Mouse (Mus musculus): ENCODE results near the gene Hyls1.

Hyls1 gene

DNA sequence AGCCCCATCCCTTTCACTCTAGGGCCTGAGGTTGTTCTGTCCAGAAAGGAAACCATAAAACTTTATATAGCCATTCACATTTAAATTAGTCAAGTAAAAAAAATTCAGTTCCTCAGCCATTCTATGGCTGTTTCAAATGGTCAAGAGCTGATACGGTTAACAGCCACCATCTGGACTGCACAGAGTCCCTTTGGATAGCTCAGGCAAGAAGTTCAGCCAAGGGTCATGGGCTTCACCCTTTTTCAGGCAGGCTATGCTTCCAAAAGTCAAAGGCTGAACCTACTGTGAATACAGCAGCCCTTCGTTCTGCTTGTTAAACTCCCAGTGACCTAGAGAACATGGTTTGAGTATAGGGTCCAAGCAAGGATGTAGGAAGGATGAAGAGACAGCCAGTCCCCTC, 25.5 kb downstream of the Hyls1 start:
- in situ Hi-C loops (cut with MseI, MboI) = loop anchor here in 1 of 2 experiments (5.0 kb wide), 1 partner anchor 262 kb away; no protein-coding TSS in a partner anchor

DNA sequence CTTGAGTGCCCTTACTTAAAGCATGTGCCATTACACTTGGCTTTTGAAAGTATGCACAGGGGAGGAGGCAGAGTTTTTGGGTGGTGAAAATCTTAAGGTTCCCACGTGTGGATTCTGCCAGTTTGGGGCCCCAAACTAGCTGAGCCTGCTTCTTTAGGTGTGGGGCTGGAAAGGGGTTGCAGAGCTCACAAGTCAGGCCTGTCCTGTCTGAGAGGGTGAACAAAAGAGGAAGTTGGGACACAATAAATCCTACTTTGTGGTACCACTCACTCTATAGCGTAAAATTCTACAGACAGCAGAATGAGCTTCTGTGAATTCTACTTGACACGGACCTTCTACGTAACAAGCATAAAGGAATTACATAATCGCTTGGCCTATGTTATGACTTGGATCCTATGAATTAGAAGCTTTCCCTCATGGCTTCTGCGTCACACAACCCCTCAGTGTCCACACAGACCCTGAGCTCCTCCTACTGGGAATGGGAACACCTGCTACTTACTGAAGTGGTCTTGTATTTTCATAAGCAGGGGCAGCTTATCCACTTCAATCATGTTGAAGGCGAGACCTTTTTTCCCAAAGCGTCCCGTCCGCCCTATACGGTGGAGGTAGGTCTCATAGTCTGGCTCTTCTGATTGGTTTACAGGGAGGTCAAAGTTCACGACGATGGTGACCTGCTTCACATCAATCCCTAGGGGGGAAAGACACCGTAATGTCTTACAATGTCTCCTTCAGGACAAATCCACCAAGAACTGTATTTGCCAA, 26.9 kb downstream of the Hyls1 start:
- in situ Hi-C loops (cut with MseI, MboI) = loop anchor here in 1 of 2 experiments (5.0 kb wide), 1 partner anchor 261 kb away; no protein-coding TSS in a partner anchor

DNA sequence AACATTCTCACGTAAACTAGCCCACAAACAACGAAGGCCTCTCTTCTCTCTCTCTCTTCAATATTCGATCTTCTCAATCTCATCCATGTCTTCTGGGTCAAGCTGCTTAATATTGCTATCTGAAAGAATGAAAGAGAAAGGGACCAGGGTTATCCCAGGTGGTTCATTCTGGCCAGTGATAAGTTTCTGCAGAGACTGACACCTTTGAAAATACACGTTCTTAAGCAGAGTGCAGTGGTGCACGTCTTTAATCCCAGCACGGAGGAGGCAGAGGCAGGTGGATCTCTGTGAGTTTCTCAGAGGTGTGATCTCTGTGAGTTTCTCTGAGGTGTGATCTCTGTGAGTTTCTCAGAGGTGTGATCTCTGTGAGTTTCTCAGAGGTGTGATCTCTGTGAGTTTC, 28.3 kb downstream of the Hyls1 start:
- in situ Hi-C loops (cut with MseI, MboI) = loop anchor here in 1 of 2 experiments (5.0 kb wide), 1 partner anchor 260 kb away; no protein-coding TSS in a partner anchor

DNA sequence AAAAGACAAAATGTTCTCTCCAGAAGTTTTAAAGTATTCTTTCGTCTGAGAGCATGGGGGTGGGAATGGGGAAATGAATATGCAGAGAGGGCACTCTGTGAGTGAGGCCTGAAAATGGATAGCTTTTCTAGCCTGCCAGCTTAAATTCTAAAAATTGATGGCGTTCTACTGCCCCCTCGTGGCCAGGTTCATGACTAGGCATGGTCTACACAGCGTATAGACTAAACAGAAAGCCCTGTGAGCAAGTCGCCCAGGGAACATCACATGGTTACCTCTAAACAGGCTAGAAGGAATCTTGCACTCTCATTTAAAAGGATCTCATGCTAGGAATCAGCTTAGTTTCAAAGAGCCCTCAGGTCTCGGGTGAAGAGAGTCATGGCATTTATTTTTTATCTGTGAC, 28.7 kb downstream of the Hyls1 start:
- in situ Hi-C loops (cut with MseI, MboI) = loop anchor here in 1 of 2 experiments (5.0 kb wide), 1 partner anchor 259 kb away; no protein-coding TSS in a partner anchor

DNA sequence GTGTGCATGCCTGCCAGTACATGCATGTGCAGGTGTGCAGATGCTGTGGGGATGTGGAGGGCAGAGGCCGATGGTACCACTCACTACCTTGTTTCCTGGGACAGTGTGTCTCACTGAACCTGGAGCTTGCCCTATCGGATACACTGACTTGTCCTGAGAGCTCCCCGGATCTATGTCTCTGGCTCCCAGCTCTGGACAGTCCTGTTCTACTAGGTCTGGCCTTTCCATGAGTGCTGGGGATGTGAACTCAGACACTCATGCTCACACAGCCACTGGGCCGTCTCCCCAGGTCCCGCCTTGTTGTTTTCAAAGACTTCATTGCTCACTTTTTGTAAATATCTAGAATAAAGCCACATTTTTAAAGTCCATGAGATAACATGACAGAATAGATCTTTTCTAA, 29.2 kb downstream of the Hyls1 start:
- in situ Hi-C loops (cut with MseI, MboI) = loop anchor here in 1 of 2 experiments (5.0 kb wide), 1 partner anchor 259 kb away; no protein-coding TSS in a partner anchor

DNA sequence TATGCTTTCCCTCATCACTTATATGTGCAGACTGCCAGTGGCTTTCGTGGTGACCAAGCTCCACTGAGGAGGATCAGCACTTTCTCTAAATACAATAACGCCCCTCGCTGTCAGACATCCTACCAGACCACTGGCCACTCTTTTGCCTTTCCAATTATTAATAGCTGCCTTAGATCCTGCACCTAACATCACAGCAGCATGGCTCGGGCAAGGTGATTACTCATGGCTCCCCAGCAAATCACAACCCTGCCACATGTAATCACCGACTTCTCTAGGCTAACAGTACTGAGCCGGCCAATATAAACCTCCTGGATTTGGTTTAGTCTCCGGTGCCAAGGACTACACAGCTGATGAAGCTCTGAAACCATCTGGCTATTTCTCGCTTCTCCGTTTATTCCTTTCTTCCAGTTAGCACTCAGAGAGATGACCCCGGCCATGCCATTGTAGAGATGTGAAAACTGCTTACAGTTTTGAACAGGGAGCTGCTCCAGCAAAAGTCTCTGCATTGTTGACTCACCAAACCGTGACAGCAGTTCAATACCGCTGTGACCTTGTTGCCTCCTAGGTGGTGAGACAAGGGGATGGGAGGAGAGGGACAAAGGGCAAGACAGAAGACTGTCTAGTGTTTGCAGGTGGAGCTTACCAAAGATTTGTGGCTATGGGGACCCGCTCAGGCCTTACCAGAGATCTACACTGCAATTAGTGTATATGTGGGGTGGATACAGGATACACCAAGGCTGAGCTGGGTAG, 31.0 kb downstream of the Hyls1 start:
- in situ Hi-C loops (cut with MseI, MboI) = loop anchor here in 1 of 2 experiments (5.0 kb wide), 1 partner anchor 257 kb away; no protein-coding TSS in a partner anchor

DNA sequence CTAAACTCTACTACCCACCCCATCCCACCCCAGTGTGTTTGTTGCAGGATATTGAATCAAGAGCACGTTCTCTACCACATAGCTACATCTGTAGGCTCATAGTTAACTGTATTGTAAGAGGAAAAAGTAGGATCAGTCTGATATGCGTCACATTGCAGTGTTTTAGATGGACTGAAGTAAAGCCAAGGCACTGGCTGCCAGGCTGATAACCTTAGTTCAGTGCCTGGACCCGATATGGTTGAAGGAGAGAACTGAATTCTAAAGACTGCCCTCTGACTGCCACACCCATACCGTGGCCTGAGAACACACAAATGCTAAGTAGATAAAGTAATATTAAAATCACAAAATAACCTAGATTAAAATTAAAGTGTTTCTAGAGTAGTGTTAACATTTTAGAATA, 34.3 kb downstream of the Hyls1 start:
- in situ Hi-C loops (cut with MseI, MboI) = loop anchor here in 1 of 2 experiments (5.0 kb wide), 1 partner anchor 254 kb away; no protein-coding TSS in a partner anchor

DNA sequence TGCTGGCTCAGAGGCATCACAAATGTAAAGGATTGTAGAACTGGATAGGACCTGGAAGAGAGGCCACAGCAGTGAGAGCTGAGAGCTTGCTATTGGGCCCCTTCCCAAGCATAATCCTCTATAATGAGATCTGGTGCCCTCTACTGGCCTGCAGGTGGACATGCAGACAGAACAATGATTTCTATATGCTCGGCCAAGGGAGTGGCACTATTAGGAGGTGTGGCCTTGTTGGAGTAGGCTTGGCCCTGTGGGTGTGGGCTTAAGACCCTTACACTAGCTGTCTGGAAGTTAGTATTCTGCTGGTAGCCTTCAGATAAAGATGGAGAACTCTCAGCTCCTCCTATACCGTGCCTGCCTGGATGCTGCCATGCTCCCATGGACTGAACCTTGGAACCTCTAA, 35.1 kb downstream of the Hyls1 start:
- in situ Hi-C loops (cut with MseI, MboI) = loop anchor here in 1 of 2 experiments (5.0 kb wide), 1 partner anchor 253 kb away; no protein-coding TSS in a partner anchor

DNA sequence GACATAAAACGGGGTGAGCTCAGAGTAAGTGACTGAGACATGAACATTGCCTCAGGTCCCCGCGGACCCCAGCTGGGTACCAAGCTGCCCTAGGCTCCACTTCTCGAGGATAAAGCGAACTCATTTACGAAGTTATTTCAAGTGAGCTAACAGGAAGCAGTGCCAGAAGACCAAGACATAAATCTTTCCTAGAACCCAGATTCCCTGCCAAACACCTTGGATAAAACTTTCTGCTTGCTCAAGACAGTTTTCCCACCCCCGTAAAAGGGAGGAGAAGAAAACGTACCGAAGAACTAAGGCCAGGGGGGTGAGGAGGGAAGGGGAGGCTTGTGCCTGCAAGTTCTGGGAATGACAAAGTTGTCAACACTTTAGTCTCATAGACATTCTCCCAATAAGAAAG, 36.9 kb downstream of the Hyls1 start:
- in situ Hi-C loops (cut with MseI, MboI) = no loop called here

DNA sequence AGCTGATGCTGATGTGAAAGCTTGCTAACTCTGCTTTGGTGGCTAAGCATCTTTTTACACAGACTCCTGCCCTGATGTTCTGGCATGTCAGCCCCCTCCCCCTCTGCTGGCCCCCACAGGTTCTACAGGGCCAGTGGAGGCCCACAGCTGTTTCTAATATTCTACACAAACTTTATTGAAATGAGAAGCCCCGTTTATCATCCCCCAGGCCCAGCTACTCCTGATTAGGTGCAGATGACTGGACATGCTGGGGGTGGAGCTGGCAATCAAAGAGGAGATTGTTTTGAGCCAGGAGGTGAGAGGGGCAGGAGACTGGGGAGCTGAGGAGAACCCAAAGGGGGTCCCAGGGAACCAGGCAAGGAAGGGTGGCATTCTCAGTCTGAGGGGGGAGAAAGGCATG, 40.4 kb downstream of the Hyls1 start:
- in situ Hi-C loops (cut with MseI, MboI) = no loop called here

DNA sequence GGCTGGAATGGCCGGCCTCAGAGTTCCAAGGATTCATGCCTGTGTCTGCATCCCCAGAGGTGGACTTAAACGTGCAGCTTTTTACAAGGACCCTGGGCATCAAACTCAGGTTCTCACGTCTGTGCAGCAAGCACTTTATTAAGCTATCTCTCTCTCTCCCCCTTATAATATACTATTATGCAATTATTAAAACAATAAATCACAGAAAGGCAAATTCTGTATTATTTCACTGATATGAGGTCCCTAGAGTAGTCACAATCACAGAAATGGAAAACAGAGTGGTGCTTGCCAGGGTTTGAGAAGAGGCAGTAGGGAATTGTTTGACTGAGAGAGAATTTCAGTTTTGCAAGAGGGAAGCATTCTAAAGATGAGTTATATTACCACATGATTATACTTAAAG, 41.1 kb downstream of the Hyls1 start:
- in situ Hi-C loops (cut with MseI, MboI) = no loop called here

DNA sequence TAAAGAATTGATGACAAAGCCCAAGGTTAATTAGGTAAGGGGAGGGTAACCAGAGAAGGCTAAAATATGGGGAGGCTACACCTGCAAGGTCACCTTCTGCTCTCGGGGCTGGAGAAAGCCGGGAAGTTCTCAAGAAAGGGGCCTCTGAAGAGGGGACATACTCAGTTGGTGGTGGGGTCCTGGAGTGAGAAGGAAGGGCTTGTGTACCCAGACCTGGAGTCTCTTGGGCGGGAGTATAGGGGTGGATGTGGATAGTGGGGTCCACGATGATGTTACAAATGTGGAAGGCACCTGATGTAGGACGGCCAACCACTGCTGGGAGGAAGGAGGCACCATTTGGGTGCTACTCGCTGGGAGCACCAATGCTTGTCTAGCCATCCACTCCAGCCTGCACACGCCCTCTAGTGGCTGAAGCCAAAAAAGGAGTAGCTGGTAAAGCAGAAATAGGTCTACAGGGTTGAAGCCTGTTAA, 46.2 kb downstream of the Hyls1 start:
- in situ Hi-C loops (cut with MseI, MboI) = no loop called here

DNA sequence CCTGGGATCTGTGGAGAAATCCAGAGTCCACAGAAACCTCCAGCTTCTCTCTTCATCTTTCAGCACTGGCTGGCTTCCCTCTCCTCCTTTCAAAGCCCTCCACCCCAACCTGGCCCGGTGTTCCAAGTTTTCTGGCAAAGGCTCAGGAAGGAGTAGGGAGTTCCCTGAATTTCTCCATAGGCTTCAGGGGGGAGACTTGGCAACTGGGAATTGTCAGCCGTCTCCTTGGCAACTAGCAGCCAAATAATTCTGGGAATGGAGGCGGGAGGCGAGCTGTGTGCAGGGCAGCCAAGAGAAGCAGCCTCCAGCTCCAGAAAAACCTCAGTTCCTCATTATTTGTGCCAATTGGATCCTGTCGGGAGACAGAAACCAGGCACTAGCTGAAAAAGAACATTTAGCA, 46.7 kb downstream of the Hyls1 start:
- in situ Hi-C loops (cut with MseI, MboI) = no loop called here

DNA sequence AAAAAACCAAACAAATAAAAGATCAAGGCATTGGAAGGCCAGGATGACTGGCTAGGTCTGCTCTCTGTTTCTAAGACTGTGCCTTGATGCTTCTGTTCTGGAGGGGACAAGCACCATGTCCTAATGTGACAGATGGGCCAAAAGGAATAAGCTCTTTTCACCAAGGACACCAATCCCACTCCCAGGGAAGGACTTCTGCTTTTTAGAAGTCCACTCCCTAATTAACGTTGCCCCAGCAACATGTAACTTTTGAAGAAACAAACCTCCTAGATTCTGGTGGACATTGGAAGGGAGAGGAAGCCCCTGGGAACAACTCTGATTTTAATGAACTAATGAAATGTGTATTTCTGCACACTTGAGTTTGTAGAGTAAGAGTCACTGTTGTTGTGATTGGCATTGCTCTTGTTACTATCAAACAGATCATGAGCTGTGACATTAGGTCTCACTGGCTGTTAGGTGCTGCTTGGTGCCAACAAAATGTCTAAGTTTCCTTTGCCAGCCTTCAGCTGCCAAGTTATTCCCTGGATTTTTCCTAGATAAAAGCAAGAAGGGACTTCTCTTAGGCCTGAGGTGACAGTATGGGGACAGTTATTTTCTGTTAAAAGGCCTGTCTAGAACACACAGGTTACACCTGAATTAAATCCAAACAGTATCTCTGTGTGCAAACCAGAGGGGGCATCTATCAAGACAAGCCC, 47.2 kb downstream of the Hyls1 start:
- in situ Hi-C loops (cut with MseI, MboI) = no loop called here

DNA sequence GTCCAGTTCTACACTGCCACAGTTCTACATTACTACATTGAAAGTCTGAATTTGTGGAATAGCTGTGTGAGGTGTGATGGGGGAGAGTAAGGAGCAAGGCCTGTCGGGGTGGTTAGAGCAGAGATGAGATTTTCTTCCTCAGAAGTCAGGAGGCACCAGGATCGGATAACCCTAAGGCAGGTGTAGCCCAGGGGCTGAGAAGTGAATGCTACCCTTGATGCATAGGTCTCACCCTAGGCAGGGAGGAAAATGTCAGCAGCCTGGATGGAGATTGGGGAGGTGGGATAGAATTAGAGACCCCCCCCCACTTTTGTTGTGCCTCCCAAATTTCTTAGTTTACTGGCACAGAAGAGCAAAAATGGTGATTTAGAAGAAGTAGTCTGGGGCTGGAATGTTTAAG, 48.0 kb downstream of the Hyls1 start:
- in situ Hi-C loops (cut with MseI, MboI) = no loop called here

DNA sequence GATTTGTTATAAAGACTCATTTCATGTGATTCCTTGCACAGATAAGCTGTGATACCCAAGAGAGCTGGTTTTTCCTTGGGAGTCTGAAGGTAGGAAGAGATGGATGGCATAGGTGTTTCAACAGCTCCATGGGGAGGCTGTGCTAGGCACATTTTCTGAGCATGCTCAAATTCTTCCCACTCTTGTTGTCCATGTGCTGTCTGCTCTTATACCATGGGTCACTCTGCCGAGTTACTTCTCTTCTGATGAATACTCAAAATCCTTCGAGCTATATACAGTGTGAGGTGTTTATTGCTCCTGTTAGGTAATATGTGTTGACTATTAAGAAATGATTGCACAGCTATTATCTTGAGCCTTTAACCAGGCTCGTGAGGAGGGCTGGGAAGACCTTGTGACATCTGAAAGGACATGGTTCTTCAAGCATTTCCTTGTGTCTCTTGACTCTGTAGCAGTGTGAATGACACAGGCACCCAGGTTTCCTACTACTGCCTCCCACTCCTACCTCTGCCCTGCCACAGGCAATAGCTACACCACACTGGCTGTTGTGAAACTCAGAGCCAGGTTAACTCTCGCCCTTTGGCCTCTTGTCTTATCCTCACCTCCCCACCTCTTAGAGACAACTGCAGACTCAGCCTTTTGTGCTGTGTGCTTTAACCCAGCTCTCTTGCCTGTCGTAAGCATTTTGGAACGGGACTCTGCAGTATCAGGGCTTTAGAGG, 49.4 kb downstream of the Hyls1 start:
- in situ Hi-C loops (cut with MseI, MboI) = no loop called here

DNA sequence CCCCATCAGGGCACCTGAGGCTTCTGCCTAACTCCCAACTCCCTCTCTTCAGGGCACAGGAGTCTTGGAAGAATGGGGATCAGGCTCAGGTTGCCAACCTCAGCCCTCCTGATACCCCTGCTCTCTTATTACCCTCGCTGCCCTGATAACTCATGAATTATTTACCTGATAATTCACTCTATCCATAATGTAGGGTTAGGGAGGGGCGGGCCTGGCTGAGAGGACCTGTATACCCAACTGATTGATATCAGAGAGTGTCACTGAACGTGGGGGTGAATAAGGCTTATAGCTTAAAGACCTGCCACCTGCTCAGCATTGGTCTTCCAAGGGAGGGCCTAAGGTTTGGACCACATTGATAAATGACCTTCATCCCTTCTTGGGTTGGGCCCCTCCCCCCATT, 52.0 kb downstream of the Hyls1 start, which contains the start of gene Gm1113:
Gm1113 (minus strand) TSS at position 101 of the 400 bp plus-strand sequence.
- in situ Hi-C loops (cut with MseI, MboI) = no loop called here

DNA sequence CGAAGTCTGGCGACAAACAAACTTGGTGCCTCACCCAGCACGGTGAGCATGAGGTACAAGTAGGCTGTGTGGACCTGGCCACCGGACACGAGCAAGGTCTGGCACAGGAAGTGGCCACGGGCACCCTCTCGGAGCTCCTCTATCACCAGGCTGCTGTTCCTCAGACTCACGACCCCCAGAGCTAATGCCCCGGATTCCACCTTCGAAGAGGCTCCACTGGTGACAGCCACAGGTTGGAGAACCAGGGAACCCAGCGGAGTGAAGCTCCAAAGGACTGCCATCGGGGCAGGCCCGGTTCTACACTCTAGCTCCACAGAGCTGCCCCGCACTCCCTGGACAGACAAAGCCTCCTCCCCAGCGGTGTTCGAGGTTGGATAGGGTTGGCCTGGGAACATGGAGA, 53.5 kb downstream of the Hyls1 start:
- in situ Hi-C loops (cut with MseI, MboI) = no loop called here

DNA sequence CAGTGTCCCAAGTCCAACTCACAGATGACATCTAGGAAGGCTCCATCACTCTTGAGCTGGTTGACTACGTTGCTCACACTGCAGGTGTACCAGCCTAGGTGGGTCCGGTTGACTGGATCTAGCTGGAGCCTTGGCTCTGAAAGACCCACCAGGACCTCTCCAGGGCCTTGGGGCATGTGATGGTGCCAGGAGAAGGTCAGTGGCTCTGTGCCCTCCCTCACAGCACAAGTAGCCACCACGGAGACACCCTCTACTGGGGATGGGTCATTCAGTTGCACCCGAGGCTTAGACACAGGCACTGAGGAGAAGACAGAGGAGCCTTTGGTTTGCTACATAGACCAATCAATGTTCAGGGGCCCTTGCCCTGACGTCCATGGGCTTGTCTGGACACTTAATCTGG, 54.0 kb downstream of the Hyls1 start:
- in situ Hi-C loops (cut with MseI, MboI) = no loop called here

DNA sequence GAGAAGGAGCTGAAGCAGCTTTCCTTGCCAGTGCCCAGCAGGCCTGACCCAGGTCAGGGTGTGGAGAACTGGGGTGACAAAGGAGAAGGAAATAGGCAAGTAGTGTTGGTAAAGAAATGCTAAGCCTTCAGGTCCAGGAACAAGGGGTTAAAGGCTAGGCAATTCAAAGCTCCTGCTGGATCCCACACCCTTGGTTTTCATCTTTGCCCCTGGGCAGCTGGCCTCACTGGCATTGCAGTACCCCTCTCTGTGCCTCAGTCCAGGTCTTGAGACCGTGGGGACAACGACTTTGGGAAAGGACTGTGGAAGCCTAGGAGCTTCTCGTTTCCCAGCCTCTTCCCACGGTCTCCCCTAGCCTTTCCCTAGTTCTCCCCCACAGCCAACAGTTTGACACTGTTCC, 56.3 kb downstream of the Hyls1 start:
- in situ Hi-C loops (cut with MseI, MboI) = no loop called here

Measured in mouse trophoblast stem cell (cell line).